Mouse (Mus musculus) erythroblast, adult 5-6 weeks (primary cell): ENCODE data around the gene Pik3r5. TPM values are rescaled to one million over a fixed set of nuclear protein-coding genes. Genes with fewer than 3 reads are reported as not detected.

Experiments
- ATAC-seq: replicated peaks from 2 replicates; pipeline ENCODE4 v1.8.0; 2016; ENCODE audit warnings: moderate number of reproducible peaks, mild to moderate bottlenecking, moderate TSS enrichment, inconsistent platforms; ENCODE audit not compliant: poor library complexity, low FRiP score, severe bottlenecking
- total RNA-seq, 2 experiments: library from RNA; stranded (forward) in 1 of 2; stranded (reverse) in 1 of 2; fragments of 150-400 nt in 1 of 2; fragments of 200-764, 138-1000 nt in 1 of 2; gene quantifications; 2 replicates each; pipeline versions ENCODE4 v1.2.3 to v1.2.4; 2015 to 2017; ENCODE audit warnings: low replicate concordance in 2 of 2

The Pik3r5 gene
- total RNA-seq (2015; ENCODE audit: low replicate concordance): 8.3 and 12.5 TPM in 2 replicates
- 2.5 and 7.2 TPM in 2 replicates for total RNA-seq (2017; ENCODE audit: low replicate concordance)

DNA sequence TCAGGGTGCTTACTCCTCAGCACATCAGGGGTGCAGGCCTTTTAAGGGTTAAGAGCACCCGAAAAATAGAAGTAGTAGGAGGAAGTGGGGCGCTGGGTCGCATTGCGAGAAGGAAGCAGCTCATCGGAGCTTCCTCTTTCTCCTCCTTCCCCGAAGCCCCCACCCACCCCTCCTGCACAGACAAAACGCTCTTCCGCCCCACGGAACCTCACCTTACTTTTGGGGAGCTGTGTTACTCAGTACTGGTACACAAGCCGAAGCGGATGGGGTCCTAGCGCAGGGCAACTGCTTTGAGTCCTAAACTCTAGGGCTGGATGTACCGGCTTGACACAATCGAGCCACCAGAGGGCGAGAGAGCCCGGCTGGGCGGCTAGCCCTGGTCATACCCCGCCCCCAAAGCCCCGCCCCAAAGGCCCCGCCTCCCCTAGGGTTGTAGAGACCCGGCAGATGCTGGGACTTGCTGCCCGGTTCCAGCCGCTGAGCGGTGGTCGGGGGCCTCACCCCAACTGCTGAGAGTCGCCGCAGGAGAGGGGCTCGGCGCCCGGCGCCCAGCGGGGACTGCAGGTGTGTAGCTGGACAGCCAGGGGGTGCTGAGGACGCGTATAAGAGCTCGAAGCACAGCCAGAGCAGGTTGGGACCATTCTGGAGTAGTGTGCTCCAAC lies at the start of gene Pik3r5:
Pik3r5 (plus strand) TSS at position 423 of the 662 bp plus-strand sequence.
- peak; percentile 62; the same call in 1 of the 2 replicates for ATAC-seq

DNA sequence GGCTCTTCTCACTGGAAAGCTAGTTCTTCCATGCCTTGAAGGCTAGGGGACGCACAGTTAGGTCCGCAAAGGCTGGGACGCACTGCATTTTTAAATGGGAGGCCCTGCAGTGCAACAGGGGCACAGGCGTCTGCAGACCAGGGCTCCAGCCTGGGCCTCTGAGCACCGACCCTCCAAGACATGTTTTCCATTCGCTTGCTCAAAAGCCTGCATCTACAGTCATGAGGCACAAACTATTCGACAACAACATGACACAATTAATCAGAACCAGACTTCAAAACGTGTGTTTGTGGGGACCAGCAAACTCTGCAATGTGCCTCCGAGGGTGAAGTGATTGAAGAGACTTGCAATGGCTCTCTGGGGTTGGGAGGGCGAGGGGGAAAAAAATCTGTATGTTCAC lies 48.4 kb upstream of the Pik3r5 start:
- no peak for ATAC-seq

- no peak for ATAC-seq
These were observed 47.8 kb upstream of the Pik3r5 start for GRCm38 (mm10) chr11:68384131-68384530.

- ATAC-seq: no peak
These were observed 47.3 kb upstream of the Pik3r5 start for GRCm38 (mm10) chr11:68384592-68385020.

DNA sequence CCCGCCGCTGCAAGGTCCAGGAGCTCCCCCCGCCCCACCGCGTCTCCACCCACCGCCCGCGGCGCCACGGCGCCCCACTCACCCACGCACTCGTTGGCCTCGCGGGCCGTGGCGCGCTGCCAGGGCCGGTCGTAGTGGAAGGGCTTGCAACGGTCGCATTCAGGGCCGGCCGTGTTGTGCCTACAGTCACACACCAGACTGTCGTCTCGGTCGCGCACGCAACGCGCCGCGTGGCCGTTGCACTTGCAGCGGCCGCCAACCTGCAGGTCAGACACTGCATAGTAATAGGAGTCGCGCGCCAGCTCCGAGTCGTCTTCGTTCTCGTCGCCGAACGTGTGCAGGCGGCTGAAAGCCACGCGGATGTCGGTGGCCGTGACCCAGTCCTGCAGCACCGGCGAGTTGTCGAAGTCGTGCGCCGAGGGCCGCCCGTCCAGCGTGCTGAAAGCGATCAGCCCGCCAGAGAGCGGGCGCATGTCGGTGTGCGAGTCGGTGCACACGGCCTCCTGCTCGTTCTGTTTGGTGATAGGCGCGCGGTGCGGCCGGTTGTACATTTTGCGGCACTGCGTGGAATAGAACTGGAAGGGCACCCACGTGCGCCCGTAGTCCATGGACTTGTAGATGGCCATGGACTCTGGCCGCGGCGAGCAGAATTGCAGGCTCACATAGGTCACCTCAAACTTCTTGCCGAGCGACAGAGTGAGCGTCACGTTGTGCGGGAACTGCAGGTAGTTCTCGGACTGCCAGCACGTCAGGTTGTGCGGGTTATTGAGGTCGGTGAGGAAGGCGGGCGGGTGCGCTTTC lies 46.7 kb upstream of the Pik3r5 start:
- ATAC-seq: no peak

DNA sequence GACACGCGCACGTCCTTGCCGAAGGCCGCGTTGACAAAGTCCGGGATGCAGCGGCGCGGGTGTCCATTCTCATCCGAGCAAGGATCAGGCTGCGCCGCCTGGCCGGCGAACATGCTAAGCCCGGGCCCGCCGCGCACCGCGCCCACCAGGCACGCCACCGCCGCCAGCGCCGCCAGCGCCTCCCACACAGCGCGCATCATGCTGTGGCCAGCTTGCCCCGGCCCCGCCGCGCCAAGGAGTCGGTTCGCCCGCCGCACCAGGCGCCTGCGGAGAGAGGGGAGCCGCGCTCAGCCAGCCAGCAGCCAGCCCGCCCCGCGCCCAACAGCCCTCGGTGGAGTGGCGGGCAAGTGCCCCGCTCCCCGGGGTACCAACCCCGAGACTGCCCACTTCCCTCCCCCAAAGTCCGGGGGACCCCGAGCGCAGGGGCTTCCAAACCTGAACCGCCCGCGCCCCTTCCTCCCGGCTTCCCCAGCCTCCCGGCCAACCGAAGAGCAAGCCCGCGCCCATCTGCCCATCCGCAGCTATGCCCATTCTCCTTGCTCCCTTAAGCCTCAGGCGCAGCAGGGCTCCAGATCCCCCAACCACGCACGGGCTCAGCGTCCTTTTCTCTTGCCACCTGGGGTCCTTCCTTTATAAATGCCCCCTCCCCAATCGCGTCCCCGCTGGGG lies 45.9 kb upstream of the Pik3r5 start:
- no peak for ATAC-seq

- no peak for ATAC-seq
These were observed 45.1 kb upstream of the Pik3r5 start for GRCm38 (mm10) chr11:68386589-68387440.

- ATAC-seq: no peak
These were observed 44.5 kb upstream of the Pik3r5 start for GRCm38 (mm10) chr11:68387441-68387760.

- ATAC-seq: no peak
These were observed 43.8 kb upstream of the Pik3r5 start for GRCm38 (mm10) chr11:68387971-68388654.

GRCm38 (mm10) chr11:68388655-68389015 lies 43.3 kb upstream of the Pik3r5 start:
- ATAC-seq: no peak

GRCm38 (mm10) chr11:68389621-68390020 lies 42.3 kb upstream of the Pik3r5 start:
- no peak for ATAC-seq

- no peak for ATAC-seq
These were observed 41.3 kb upstream of the Pik3r5 start for GRCm38 (mm10) chr11:68390381-68391287.

- no peak for ATAC-seq
These were observed 37.9 kb upstream of the Pik3r5 start for GRCm38 (mm10) chr11:68393897-68394490.

DNA sequence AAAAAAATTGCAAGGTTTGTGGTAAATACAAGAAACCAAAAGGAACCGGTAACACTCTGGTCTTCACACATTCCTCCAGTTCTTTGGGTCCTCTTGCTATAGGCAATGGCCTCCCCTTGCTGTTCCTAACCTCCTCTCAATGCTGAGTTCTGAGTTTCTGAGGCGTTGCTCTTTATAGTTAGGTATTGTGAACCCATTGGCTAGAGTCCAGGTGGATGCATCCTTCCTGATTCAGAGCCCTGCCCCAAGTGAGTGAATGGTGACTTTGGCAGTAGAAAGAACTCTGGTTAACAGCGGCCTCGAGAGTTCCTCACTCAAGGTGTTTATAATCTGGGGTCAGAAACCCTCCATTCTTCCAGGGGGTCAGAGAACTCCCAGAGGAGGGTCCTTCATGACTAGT lies 37.2 kb upstream of the Pik3r5 start:
- ATAC-seq: no peak

- ATAC-seq: no peak
These were observed 36.4 kb upstream of the Pik3r5 start for GRCm38 (mm10) chr11:68395546-68395945.

GRCm38 (mm10) chr11:68398891-68399547 lies 32.9 kb upstream of the Pik3r5 start:
- ATAC-seq: no peak

GRCm38 (mm10) chr11:68399548-68400020 lies 32.3 kb upstream of the Pik3r5 start:
- ATAC-seq: no peak
